Mouse (Mus musculus): ENCODE results near the gene Loxl3.
A peak's percentile ranks its signal among the peaks of the same experiment; 100 is the strongest.

Gene Loxl3

GRCm38 (mm10) chr6:83068221-83068620 lies 34.2 kb downstream of the Loxl3 start:
- no peaks in the 10 kb centered on the region for H3K9me3 ChIP-seq (ENCODE audit: low read length)
- peaks cover 97% of the 10 kb centered on the region for H3K27me3 ChIP-seq (ENCODE audit: insufficient read depth, low read length)
- peak overlapping the region; percentile 70 for H3K4me3 ChIP-seq (replicated peaks; ENCODE audit: low read length)
- peaks cover 68% of the 10 kb centered on the region for H3K4me1 ChIP-seq (replicated peaks; ENCODE audit: low read depth, low read length)
- TF ChIP-seq CTCF (conservative IDR thresholded peaks at IDR 0.05; ENCODE audit: low read length) (no peak), NANOG (IDR thresholded peaks at IDR 0.05; ENCODE audit: borderline replicate concordance, low read length) (no peak), POU5F1 (IDR thresholded peaks at IDR 0.05; ENCODE audit: borderline replicate concordance, low read length) (no peak)
- H3K36me3 ChIP-seq (ENCODE audit: insufficient read depth, low read length) = no peaks in the 10 kb centered on the region

GRCm38 (mm10) chr6:83068706-83069487 lies 34.9 kb downstream of the Loxl3 start:
- Histone ChIP-seq H3K4me1 (replicated peaks; ENCODE audit: low read depth, low read length) (peaks cover 68% of the 10 kb centered on the region), H3K36me3 (ENCODE audit: insufficient read depth, low read length) (no peaks in the 10 kb centered on the region), H3K27me3 (ENCODE audit: insufficient read depth, low read length) (peaks cover 96% of the 10 kb centered on the region), H3K9me3 (ENCODE audit: low read length) (no peaks in the 10 kb centered on the region), H3K4me3 (replicated peaks; ENCODE audit: low read length) (peak overlapping the region; percentile 70)
- TF ChIP-seq POU5F1 (IDR thresholded peaks at IDR 0.05; ENCODE audit: borderline replicate concordance, low read length) = no peak
- no peak for TF ChIP-seq CTCF (conservative IDR thresholded peaks at IDR 0.05; ENCODE audit: low read length)

- Histone ChIP-seq H3K4me3 (replicated peaks; ENCODE audit: low read length) (peak overlapping the region; percentile 70), H3K27me3 (ENCODE audit: insufficient read depth, low read length) (peaks cover 96% of the 10 kb centered on the region), H3K4me1 (replicated peaks; ENCODE audit: low read depth, low read length) (peaks cover 61% of the 10 kb centered on the region), H3K36me3 (ENCODE audit: insufficient read depth, low read length) (no peaks in the 10 kb centered on the region), H3K9me3 (ENCODE audit: low read length) (no peaks in the 10 kb centered on the region)
- TF ChIP-seq NANOG (IDR thresholded peaks at IDR 0.05; ENCODE audit: borderline replicate concordance, low read length) (no peak), CTCF (conservative IDR thresholded peaks at IDR 0.05; ENCODE audit: low read length) (no peak), POU5F1 (IDR thresholded peaks at IDR 0.05; ENCODE audit: borderline replicate concordance, low read length) (no peak)
Observed at GRCm38 (mm10) chr6:83069488-83070246, 35.7 kb downstream of the Loxl3 start.

GRCm38 (mm10) chr6:83070247-83070310 lies 36.1 kb downstream of the Loxl3 start, which contains the start of gene Tlx2:
TSS of gene Tlx2 (minus strand) at chr6:83070293.
- no peaks in the 10 kb centered on the region for H3K36me3 ChIP-seq (ENCODE audit: insufficient read depth, low read length)
- peaks cover 59% of the 10 kb centered on the region for H3K4me1 ChIP-seq (replicated peaks; ENCODE audit: low read depth, low read length)
- no peak for TF ChIP-seq CTCF (conservative IDR thresholded peaks at IDR 0.05; ENCODE audit: low read length)
- no peak for TF ChIP-seq NANOG (IDR thresholded peaks at IDR 0.05; ENCODE audit: borderline replicate concordance, low read length)
- TF ChIP-seq POU5F1 (IDR thresholded peaks at IDR 0.05; ENCODE audit: borderline replicate concordance, low read length) = no peak

GRCm38 (mm10) chr6:83070311-83071219 lies 36.6 kb downstream of the Loxl3 start:
- H3K4me3 ChIP-seq (replicated peaks; ENCODE audit: low read length) = peak overlapping the region; percentile 70
- H3K9me3 ChIP-seq (ENCODE audit: low read length) = no peaks in the 10 kb centered on the region
- H3K4me1 ChIP-seq (replicated peaks; ENCODE audit: low read depth, low read length) = peaks cover 56% of the 10 kb centered on the region
- H3K27me3 ChIP-seq (ENCODE audit: insufficient read depth, low read length) = peaks cover 90% of the 10 kb centered on the region
- TF ChIP-seq CTCF (conservative IDR thresholded peaks at IDR 0.05; ENCODE audit: low read length) (no peak), POU5F1 (IDR thresholded peaks at IDR 0.05; ENCODE audit: borderline replicate concordance, low read length) (no peak), NANOG (IDR thresholded peaks at IDR 0.05; ENCODE audit: borderline replicate concordance, low read length) (no peak)
- no peaks in the 10 kb centered on the region for H3K36me3 ChIP-seq (ENCODE audit: insufficient read depth, low read length)

More at GRCm38 (mm10) chr6:83070247-83070310, 36.1 kb downstream of the Loxl3 start, which contains the start of gene Tlx2:
- H3K27me3 ChIP-seq (ENCODE audit: insufficient read depth, low read length) = peaks cover 93% of the 10 kb centered on the region
- peak within 1 kb of the TSS; percentile 70 for H3K4me3 ChIP-seq (replicated peaks; ENCODE audit: low read length)
- H3K9me3 ChIP-seq (ENCODE audit: low read length) = no peaks in the 10 kb centered on the region

- Histone ChIP-seq H3K27me3 (ENCODE audit: insufficient read depth, low read length) (peaks cover 90% of the 10 kb centered on the region), H3K9me3 (ENCODE audit: low read length) (no peaks in the 10 kb centered on the region), H3K36me3 (ENCODE audit: insufficient read depth, low read length) (no peaks in the 10 kb centered on the region), H3K4me3 (replicated peaks; ENCODE audit: low read length) (peak overlapping the region; percentile 70), H3K4me1 (replicated peaks; ENCODE audit: low read depth, low read length) (peaks cover 50% of the 10 kb centered on the region)
- TF ChIP-seq NANOG (IDR thresholded peaks at IDR 0.05; ENCODE audit: borderline replicate concordance, low read length) (no peak), CTCF (conservative IDR thresholded peaks at IDR 0.05; ENCODE audit: low read length) (no peak), POU5F1 (IDR thresholded peaks at IDR 0.05; ENCODE audit: borderline replicate concordance, low read length) (no peak)
Observed at GRCm38 (mm10) chr6:83071220-83071619, 37.2 kb downstream of the Loxl3 start.

GRCm38 (mm10) chr6:83074979-83075378 lies 41.0 kb downstream of the Loxl3 start:
- no peaks in the 10 kb centered on the region for H3K9me3 ChIP-seq (ENCODE audit: low read length)
- no peak overlapping the region for H3K4me3 ChIP-seq (replicated peaks; ENCODE audit: low read length)
- peaks cover 41% of the 10 kb centered on the region for H3K4me1 ChIP-seq (replicated peaks; ENCODE audit: low read depth, low read length)
- TF ChIP-seq CTCF (conservative IDR thresholded peaks at IDR 0.05; ENCODE audit: low read length) (no peak), POU5F1 (IDR thresholded peaks at IDR 0.05; ENCODE audit: borderline replicate concordance, low read length) (no peak), NANOG (IDR thresholded peaks at IDR 0.05; ENCODE audit: borderline replicate concordance, low read length) (no peak)
- peaks cover 7% of the 10 kb centered on the region for H3K36me3 ChIP-seq (ENCODE audit: insufficient read depth, low read length)
- peaks cover 62% of the 10 kb centered on the region for H3K27me3 ChIP-seq (ENCODE audit: insufficient read depth, low read length)

All from E14TG2a.4 (cell line).